Mouse (Mus musculus) left cerebral cortex, postnatal 25 days (tissue): Measurements from ENCODE around the gene Tes. TPM values are rescaled to one million over a fixed set of nuclear protein-coding genes. Genes with fewer than 3 reads are reported as not detected.
"Not testable (repeated sequence)": the region's sequence is repeated elsewhere in the genome, so short reads cannot be mapped to it uniquely, and the experiment has no call there.

ENCODE experiments used
- DNase-seq, 2 experiments: peaks; one replicate each; pipeline ENCODE4 v3.0.0; 2022; ENCODE audit warnings: low spot score in 2 of 2, mixed read lengths in 1 of 2
- intact Hi-C: fragments of 180-260 bp; cut with DNase I; formaldehyde crosslinking; loops from one replicate; pipeline ENCODE4 v1.15.1; 2025
- total RNA-seq, 2 experiments: library from RNA; stranded (reverse); gene quantifications; 2 replicates each; pipeline ENCODE4 v1.2.3; 2021

The Tes gene
- 1 to 10 TPM; 4.4 to 4.8 TPM for total RNA-seq

DNA sequence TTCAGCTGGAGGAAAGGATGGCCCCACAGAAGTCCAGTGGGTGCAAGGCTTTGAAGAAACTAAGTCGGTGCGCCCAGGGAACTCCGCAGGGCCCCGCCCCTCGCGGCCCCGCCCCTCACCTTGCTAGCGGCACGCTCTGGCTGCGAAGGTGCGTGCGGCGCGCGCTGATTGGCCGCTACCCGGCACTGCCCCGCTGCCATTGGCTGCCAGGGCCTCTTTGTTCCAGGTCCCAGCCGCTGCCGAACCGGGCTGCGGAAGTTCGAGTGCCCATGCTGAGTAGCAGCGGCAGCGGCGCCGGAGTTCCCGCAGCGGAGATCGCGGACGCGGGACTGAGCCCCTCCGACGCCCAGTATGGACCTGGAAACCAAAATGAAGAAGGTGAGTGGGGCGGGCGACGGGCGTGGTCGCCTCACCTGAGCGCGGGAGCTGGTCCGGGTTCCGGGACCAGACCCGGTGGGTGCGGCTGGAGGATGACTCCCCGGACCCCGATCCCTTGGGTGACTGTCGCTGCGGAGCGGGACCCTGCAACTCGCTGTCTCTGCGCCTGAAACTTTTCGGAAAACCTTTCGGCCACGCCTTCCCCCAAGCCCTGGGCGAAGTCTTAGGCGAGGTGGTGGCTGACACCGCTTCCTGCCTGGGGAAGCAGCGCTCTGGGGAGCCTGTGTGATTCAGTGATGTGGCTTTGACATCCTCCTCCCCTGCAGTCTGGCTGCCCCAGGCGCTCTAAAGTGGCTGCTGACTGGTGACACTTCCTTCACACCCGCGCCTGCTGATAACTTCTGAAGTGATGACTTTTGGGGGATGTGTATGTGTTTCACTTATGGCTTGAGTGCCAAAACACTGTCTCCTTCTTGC is at the start of gene Tes:
Gene Tes (plus strand): TSS at position 214 of the 855 bp plus-strand sequence.
- intact Hi-C loops, result no loop called here
- peak; percentile 60 to 67 for DNase-seq

DNA sequence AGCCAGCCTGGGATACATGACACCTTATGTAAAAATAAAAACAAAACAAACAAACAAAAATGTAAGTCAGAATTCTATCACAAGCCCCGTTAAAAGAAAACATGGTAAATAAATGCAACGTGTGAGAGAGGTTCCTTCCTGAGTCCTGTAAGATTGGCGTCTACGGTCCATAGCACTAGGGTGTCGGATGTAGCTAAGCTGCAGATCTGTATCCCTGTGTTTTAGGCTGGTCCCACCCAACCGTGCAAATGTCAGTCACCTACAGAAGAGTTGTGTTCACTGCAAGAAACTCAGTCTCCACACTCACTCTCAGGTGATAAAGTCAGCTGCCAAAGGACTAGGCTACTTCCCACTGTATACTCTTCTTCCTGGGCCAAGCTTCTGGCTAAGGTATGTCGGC is 39.1 kb upstream of the Tes start:
- no peak for DNase-seq

DNA sequence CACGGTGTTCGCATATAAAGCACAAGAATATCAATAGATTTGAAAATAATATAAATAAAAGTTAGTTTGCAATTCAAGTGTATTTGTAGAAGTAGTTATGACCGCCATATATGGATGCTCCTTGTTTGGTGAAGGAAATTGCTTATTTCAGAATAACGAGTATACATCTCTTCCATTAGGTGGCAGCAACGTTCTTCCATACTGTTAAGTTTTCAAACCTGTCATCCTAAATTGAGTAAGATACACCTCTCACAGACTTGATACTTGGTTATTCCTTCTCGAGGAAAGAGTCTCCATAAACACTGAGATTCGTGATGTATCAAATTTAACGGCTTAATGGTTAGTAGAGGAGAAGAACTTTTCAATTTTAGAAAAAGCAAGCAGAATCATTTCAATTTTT is 37.4 kb upstream of the Tes start:
- peak; percentile 14 to 57 for DNase-seq
- intact Hi-C loops, result loop anchor here (1.0 to 10.0 kb wide), 4 partner anchors 63 to 817 kb away; no protein-coding TSS in a partner anchor

More for the DNA sequence above, 39.1 kb upstream of the Tes start:
- intact Hi-C loops, result loop anchor here (5.0 to 10.0 kb wide), 3 partner anchors 336 to 819 kb away; no protein-coding TSS in a partner anchor

DNA sequence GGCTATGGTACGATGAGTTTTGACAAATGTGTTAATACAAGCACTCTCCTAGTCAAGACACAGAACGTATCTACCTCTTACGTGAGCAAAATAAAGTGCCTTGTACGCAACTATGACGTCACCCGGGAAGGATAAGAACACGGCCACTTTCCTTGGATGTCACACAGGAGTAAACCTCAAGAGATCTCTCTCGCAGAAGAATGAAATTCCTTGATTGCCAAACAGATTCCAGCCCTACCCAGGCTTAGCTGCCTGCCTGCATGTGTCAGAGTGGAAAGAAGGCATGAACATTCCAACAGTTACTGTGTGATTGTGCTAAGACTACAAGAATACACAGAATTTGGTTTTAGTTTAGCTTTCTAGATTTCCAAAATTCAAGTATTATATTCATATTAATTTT is 36.1 kb upstream of the Tes start:
- no peak for DNase-seq
- intact Hi-C loops, result loop anchor here (1.0 to 10.0 kb wide), 4 partner anchors 58 to 816 kb away; no protein-coding TSS in a partner anchor

DNA sequence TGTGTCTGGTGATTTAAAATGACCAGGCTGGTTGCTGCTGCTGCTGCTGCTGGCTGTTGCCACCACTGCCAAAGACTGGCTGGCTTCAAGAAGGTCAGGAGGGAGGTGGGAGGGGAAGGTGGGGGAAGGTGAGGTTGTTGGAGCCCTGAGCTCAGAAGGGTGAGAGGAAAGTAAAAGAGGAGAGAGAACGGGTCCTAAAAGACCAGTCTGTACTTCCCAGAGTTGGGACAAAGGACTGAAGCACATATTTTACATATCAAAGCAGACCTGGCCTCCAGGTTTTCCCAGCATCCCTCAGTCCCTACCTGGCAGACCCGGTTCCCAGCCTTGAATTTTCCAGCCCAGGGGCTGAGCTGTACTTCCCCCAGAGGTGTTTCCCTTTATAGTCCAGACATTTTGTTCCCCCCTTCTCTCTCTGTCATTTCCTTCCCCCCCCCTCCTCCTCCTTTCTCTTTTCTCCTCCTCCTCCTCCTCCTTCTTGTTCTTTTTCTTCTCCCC is 32.7 kb upstream of the Tes start:
- DNase-seq, result no peak
- intact Hi-C loops, result no loop called here

DNA sequence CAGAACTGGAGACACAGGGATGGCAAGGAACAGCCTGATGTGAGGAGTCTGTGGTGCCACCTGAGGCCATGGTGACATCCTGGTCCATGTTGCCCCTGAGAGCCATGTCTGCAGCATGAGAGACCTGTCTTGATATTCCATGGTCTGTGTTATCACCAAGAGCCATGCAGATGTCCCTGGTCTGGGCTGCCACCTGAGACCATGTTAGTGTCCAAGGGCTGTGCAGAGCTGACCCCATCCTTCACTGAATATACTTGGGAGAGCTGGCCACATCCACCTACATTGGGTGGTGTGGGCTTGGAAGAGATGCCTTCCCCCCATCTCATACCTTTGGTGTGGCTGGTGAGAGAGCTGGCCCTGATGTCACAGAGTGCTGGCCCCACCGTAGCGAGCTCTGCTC is 30.9 kb upstream of the Tes start:
- DNase-seq, result no peak
- intact Hi-C loops, result no loop called here

DNA sequence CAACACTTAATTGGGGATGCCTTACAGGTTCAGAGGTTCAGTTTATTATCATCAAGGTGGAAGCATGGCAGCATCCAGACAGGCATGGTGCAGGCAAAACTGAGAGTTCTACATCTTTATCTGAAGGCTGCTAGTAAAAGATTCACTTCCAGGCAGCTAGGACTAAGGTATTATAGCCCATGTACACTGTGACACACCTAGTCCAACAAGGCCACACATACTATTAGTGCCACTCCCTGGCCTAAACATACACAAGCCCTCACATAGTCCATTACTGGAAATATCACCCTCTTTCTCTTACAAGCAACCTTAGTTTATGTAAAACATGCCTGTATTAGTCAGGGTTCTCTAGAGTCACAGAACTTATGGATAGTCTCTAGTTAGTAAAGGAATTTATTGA is 29.7 kb upstream of the Tes start:
- intact Hi-C loops, result no loop called here
- no peak for DNase-seq

DNA sequence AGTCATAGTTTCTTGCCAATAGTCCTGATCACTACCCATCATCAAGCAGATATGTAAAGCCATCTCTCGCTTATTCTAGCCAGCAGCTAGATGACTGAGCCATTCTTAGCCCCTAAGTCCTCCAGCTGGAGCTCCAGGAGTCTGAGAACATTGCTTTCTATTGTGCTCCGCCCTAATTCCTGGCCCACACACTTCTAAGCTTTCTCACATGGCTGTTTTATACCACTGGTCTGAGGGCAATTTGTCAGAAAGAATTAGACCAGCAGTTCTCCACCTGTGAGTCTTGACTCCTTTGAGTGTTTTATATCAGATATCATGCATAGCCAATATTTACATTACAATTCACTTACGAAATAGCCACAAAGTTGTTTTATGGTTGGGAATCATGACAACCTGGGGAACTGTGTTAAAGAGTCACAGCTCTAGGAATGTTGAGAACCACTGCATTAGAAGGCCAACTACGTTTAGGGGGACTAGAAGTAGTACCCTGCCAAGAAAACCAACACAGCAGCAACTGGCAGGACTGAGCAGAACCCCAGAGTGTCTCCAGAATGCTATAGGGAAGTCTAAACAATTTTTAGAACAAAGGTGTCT is 13.4 kb upstream of the Tes start:
- no peak for DNase-seq
- intact Hi-C loops, result no loop called here

DNA sequence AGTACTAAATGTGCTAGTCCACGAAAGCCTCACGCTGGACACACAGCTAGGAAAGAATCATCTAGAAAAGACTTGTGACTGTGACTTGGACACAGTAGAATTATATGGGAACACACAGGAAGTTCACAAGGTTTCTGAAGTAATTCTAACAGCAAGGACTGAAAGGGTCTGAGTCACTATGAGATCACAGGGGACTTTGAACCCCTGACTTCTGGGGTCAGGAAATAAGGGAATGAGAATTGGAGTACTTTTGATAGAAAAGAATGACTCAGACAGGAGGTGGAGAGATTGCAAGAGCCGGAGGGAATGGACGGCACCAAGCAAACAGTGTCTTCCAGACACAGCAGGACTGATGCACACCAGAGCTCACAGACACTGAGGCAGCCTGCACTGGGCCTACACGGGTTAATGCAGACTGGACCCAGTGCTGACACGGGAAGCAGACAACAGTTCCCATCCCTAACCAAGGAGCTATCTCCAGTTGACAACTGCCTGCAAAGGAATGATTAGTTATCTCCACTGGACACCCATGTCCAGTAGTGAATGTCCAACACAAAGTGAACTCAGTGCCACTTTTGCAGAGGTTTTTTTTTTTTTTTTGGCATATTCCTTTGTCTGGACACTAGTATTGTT is 11.8 kb upstream of the Tes start:
- intact Hi-C loops, result no loop called here
- DNase-seq, result no peak

DNA sequence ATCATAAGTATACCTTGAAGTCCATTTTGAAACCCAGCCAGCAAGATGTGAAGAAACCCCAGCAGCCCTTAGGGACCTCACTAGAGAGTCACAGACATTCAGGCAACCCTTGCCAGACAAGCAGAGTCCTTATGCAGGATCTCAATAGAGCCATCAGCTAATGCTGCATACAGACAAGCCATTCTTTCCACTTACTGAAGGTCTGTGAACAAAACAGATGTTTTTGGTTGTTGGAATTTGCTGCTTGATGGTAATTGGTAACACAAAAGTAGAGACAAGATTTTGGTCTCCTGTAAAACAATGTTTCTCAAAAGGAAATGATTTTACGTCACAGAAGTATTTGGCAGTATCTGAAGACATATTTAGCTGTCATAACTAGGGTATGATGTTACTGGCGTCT is 10.2 kb upstream of the Tes start:
- intact Hi-C loops, result no loop called here
- no peak for DNase-seq

DNA sequence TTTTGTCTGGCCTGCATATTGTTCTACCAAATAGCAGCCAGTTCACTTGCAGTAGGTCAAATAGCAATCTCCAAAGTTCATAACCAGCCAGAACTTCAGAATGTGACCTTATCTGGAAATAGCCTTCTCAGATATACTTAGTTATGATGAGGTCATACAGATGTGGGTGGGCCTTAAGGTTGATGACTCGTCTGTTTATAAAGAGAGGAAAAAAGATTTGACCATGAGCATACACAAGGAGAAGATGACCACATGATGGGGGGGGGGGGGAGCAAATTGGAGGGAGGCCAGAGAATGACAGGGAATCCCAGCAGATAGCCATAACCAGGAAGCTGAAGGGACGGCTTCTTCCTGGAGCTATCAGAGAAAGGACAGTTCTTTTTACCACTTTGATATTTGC is 9.3 kb upstream of the Tes start:
- intact Hi-C loops, result no loop called here
- DNase-seq, result no peak

DNA sequence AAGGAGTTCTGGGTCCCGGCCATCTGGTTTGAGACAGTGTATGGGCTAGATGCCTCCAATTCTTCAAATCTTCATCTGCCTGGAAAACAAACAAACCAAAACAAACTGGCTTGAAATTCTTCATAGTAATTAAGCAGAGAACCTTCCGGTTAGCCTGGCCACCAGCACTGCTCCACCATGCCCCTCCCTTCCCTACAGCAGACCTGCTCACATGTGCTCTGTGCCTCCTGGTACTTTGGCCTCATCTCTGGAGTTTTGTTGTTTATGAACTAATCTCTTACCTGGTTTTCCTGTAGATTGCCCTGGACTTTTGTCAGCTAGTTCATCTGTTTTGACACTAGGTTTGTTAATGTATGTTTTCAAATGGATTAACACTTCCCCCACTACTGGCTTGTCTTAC is 5.4 kb upstream of the Tes start:
- intact Hi-C loops, result no loop called here
- DNase-seq, result no peak

DNA sequence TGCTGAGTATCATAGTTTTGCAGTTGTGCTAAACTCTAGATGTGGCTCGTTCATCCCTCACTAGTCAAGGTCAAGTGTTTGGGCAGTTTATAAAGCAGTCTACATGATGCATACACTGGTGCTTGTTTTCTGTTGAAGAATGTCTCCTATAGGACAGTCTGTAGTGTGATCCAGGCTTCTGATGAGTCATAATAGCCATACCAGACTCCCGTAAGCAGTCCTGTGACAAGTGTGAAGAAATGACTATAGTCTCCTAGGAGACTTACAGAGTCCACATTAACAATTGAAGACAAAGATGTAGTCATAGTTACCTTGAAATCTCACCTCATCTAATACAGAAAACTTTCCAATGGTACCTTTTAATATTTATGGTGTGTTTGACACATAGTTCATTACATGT is 4.8 kb upstream of the Tes start:
- no peak for DNase-seq
- intact Hi-C loops, result no loop called here

DNA sequence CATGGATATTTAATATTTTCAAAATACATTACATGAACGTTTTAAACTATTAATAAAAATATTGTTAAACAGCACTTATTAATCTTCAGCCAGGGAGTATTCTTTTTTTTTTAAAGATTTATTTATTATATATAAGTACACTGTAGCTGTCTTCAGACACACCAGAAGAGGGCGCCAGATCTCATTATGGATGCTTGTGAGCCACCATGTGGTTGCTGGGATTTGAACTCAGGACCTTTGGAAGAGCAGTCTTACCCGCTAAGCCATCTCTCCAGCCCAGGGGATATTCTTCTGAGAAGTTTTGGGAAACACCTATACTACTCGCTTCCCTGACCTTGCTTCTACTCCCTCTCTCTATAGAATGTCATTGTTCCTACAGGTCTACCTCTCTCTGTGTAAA is 3.1 kb upstream of the Tes start:
- intact Hi-C loops, DNase-seq: not testable (repeated sequence)

DNA sequence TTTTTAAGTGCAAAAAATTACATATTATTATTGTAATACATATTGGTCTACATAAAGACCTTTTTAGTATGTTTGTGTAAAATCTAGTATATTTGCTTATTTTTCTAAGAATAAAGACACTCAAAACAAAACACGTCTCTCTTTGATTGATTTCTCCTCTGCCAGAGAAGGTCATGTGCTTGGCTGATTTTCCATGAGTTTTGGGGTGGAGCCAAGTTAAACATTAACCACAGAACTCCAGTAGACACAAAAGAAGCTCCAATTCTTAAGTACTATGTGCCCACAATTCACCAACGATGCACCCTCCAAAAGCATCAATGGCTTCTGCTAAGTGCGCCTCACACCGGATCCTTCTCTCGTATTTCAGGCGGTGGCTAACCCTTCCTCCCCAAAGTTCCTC is 2.6 kb upstream of the Tes start:
- DNase-seq, result no peak
- intact Hi-C loops, result no loop called here

DNA sequence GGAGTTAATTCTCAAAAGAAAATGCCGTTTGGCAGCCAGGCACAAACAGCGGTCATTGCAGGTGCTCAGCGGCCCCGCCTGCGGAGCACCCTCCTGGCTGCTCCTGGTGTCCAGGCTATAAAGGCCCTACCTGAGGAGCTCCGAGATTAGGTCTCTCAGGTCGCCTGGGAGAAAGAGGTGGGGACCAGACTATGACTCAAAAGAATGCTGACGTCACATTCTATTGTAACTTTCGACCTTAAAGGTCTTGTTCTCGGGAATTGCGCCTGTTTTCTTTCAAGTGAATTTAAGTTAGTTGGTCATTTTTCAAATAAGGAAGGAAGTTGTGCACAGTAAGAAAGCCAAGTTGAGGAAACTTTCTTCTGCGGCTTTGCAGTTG is 831 bp downstream of the Tes start:
- no peak for DNase-seq
- intact Hi-C loops, result no loop called here

DNA sequence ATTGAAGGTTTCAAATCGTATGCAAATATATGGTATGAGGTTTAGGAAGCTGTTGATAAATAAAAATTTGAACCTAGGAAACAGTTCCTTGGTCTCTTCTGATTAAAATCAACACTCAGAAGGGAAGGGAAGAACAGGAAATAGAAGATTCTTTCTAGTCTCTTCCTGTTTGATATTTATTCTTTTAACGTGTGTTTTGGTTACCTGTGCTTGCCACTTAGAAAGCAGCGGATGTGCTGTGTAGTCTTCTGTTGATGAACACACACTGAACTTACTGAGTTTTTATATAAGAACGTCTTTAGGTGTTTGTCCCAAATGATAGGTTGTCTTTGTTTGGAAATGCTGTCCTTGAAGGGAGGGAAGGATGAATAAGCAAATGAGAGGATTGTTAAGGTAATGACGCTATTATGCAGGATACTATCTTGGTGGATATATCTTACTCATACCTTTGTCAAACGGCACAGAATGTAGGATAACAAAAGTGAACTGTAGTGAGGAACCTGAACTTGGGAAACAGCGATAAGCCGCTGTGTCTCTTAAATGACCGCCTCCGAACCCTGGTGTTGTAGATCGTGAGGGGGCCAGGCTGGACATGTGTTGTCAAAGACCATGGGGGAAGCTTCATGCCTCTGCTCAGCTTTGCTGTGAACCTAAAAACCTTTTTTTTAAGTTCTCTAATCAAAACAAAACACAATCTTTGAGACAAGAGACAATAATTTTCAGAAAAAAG is 1.4 kb downstream of the Tes start:
- DNase-seq, result no peak
- intact Hi-C loops, result no loop called here

DNA sequence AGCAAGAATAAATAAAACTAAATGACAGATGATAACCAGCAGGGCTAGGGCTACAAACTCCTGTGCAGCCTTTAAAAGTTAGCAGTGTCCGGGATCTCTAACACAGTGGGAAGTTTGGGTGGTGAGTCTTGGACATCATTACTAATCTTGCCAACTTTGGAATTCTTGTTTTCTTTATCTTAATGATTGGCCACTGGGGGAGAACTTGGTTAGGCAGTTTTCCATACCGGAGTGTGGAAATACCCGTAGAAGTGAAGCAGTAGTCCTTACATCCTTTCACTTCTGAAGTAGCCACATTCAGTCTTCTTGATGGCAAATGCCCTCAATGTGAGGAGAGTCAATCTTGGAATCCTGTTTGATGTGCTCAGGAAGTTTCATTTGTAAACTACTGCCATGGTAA is 7.0 kb downstream of the Tes start:
- DNase-seq, result no peak
- intact Hi-C loops, result no loop called here

DNA sequence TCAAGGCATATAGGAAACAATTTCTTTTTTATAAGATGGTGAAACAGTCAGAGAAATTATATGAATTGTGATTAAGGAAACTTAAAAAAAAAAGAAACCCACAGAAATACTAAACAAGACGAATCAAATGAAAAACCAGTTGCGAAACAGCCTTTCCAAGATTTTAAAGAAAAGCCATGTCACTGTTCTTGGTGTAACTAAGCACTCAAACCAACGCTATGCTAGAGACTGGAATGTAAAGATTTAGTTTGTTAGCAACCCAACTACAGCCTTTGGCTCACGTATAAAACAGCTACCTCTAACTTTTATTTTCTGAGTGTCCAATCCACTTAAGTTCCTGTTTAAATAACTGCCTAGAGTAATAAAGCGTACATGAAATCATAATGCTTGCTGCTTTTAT is 7.4 kb downstream of the Tes start:
- intact Hi-C loops, result no loop called here
- no peak for DNase-seq
